Mouse (Mus musculus): Measurements from ENCODE around the gene Nr1d2.
A peak's percentile ranks its signal among the peaks of the same experiment; 100 is the strongest.
"Not testable (repeated sequence)": the region's sequence is repeated elsewhere in the genome, so short reads cannot be mapped to it uniquely, and the experiment has no call there.

Nr1d2 gene

GRCm38 (mm10) chr14:18238750-18239731 lies at the start of gene Nr1d2:
Gene Nr1d2, minus strand, starts transcription at chr14:18239127.
- peak; percentile 100 for DNase-seq

- no peak for DNase-seq
Measured at GRCm38 (mm10) chr14:18287391-18287790, 48.5 kb upstream of the Nr1d2 start.

- no peak for DNase-seq
Measured at GRCm38 (mm10) chr14:18286441-18286840, 47.5 kb upstream of the Nr1d2 start.

GRCm38 (mm10) chr14:18285476-18285875 lies 46.5 kb upstream of the Nr1d2 start:
- DNase-seq: no peak

GRCm38 (mm10) chr14:18284581-18284980 lies 45.7 kb upstream of the Nr1d2 start:
- no peak for DNase-seq

- no peak for DNase-seq
Measured at GRCm38 (mm10) chr14:18280375-18280774, 41.4 kb upstream of the Nr1d2 start.

GRCm38 (mm10) chr14:18274526-18274925 lies 35.6 kb upstream of the Nr1d2 start:
- DNase-seq: no peak

GRCm38 (mm10) chr14:18271666-18272065 lies 32.7 kb upstream of the Nr1d2 start:
- peak; percentile 46 for DNase-seq

- DNase-seq: peak; percentile 100
Measured at GRCm38 (mm10) chr14:18270529-18271441, 31.9 kb upstream of the Nr1d2 start, which contains the start of the genes Nkiras1 and Rpl15. Gene Nkiras1, plus strand, starts transcription at chr14:18271136. Gene Rpl15, minus strand, starts transcription at chr14:18271391.

- DNase-seq: not testable (repeated sequence)
Measured at GRCm38 (mm10) chr14:18269947-18270528, 31.1 kb upstream of the Nr1d2 start.

- DNase-seq: no peak
Measured at GRCm38 (mm10) chr14:18263427-18263826, 24.5 kb upstream of the Nr1d2 start.

GRCm38 (mm10) chr14:18261203-18261602 lies 22.3 kb upstream of the Nr1d2 start:
- no peak for DNase-seq

GRCm38 (mm10) chr14:18242638-18243130 lies 3.8 kb upstream of the Nr1d2 start:
- no peak for DNase-seq

GRCm38 (mm10) chr14:18241786-18242185 lies 2.9 kb upstream of the Nr1d2 start:
- no peak for DNase-seq

GRCm38 (mm10) chr14:18240132-18240531 lies 1.2 kb upstream of the Nr1d2 start:
- DNase-seq: peak; percentile 57

- DNase-seq: peak; percentile 99
Measured at GRCm38 (mm10) chr14:18238131-18238749, 687 bp downstream of the Nr1d2 start.

GRCm38 (mm10) chr14:18237381-18237780 lies 1.5 kb downstream of the Nr1d2 start:
- DNase-seq: no peak

- not testable (repeated sequence) for DNase-seq
Measured at GRCm38 (mm10) chr14:18236496-18237235, 2.3 kb downstream of the Nr1d2 start.

- DNase-seq: no peak
Measured at GRCm38 (mm10) chr14:18233981-18234960, 4.7 kb downstream of the Nr1d2 start.

GRCm38 (mm10) chr14:18233076-18233475 lies 5.9 kb downstream of the Nr1d2 start:
- DNase-seq: no peak
